Mouse (Mus musculus) heart, embryonic 16.5 days (tissue): ENCODE results near the gene Mpdz. TPM values are rescaled to one million over a fixed set of nuclear protein-coding genes. Genes with fewer than 3 reads are reported as not detected.

Source experiments
- ATAC-seq: fragments of 200-750 bp; cut with Nextera tagmentation; replicated peaks from 2 replicates; pipeline ENCODE4 v1.8.0; 2017; ENCODE audit warnings: moderate number of reproducible peaks; ENCODE audit not compliant: insufficient read depth, low FRiP score; ENCODE audit errors: extremely low read depth
- H3K27ac ChIP-seq: fragments of 300-500 bp; sonication (generic); 2 replicates; pipeline ENCODE4 v1.5.1; 2014; ENCODE audit warnings: mild to moderate bottlenecking, low read length, control low read depth, moderate library complexity
- H3K27me3 ChIP-seq: fragments of 300-500 bp; sonication (generic); 2 replicates; pipeline ENCODE4 v1.6.1; 2014; ENCODE audit warnings: low read length, mixed read lengths; ENCODE audit not compliant: control insufficient read depth, insufficient read depth
- H3K36me3 ChIP-seq: fragments of 300-500 bp; sonication (generic); 2 replicates; pipeline ENCODE4 v1.6.1; 2014; ENCODE audit not compliant: control insufficient read depth, insufficient read depth
- H3K4me1 ChIP-seq: fragments of 300-500 bp; sonication (generic); 2 replicates; pipeline ENCODE4 v1.6.1; 2014; ENCODE audit warnings: low read length, mixed read lengths; ENCODE audit not compliant: control insufficient read depth, insufficient read depth
- H3K4me2 ChIP-seq: fragments of 300-500 bp; sonication (generic); 2 replicates; pipeline ENCODE4 v1.6.1; 2014; ENCODE audit warnings: low read depth, mild to moderate bottlenecking, control low read depth, low read length
- H3K4me3 ChIP-seq: fragments of 300-500 bp; sonication (generic); 2 replicates; pipeline ENCODE4 v1.5.1; 2014; ENCODE audit warnings: mild to moderate bottlenecking, control low read depth, low read length
- H3K9ac ChIP-seq: fragments of 300-500 bp; sonication (generic); 2 replicates; pipeline ENCODE4 v1.6.1; 2014; ENCODE audit warnings: low read length, control low read depth
- H3K9me3 ChIP-seq: fragments of 300-500 bp; sonication (generic); replicated peaks from 2 replicates; pipeline ENCODE4 v1.6.1; 2016; ENCODE audit warnings: low read length; ENCODE audit not compliant: control insufficient read depth
- WGBS: fragments of 180-500 bp; shearing (Covaris S2); extraction: QIAGEN DNeasy Blood & Tissue Kit; methylation state at CpG from one replicate; pipeline ENCODE4 v1.1.7; 2014; 5-methylcytosine and 5-hydroxymethylcytosine counted together
- polyA plus RNA-seq: library from polyadenylated mRNA; unstranded; fragments of >200 nt; fragmentation: Nextera tagmentation; extraction: Ambion mirVana; gene quantifications from 2 replicates; pipeline ENCODE4 v1.2.1, GENCODE M21; 2015

Mpdz gene
- polyA plus RNA-seq, 1 experiment from 2014 or later = 19.5 TPM

DNA sequence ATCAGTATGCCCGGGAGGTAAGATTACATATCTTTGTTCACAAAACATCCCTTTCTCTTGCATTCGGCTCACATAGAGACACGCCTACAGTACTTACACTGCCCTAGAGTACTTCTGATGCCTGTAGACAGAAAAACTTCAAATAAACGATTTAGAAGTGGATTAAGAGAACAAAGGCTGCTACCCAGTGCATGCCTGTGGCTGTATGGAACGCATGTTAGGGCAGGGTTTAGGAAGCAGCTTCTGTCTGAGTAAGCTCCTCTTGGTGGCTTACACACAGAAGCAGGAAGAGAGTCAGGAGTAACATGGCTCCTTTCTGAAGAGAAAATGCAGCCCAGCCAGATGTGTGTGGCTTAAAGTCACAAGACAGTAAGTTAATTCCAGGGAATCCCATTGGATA is 206.4 kb downstream of the Mpdz start:
- WGBS = 69% methylated on average over 5 of the region's 5 CpGs
- H3K27ac ChIP-seq = no peak overlapping the region
- no peak for ATAC-seq

More for the DNA sequence above, 206.4 kb downstream of the Mpdz start:
- H3K4me2 ChIP-seq = no peak overlapping the region
- no peaks in the 10 kb centered on the region for H3K36me3 ChIP-seq
- H3K27me3 ChIP-seq = no peaks in the 10 kb centered on the region
- no peak overlapping the region for H3K4me3 ChIP-seq
- no peak overlapping the region for H3K9ac ChIP-seq
- no peaks in the 10 kb centered on the region for H3K9me3 ChIP-seq
- no peaks in the 10 kb centered on the region for H3K4me1 ChIP-seq
